ENCODE assay signal across 14 mouse cellular contexts in the genomic region with DNA sequence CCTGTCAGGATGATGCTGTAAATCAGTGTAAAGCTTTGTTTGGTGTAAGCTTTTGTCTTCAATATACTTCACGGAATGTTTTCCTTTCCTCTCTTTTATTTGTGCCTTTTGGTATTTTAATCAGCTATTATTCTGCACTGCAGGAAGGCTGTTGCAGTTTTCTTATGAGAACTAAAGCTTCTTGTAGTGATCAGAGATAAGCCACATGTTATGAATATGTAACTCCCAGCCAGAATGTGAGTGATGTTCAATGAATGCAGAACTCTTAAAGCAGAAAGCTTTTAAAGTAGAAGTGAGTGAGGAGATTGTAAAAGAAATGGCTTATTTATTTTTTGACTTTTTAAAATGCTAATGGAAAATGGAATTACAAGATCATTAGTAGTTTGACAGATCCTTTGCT.
"Had no signal": no experiment of that assay in that cellular context is flagged by ENCODE, and none has a peak within 500 bp of the region (broad histone marks: within the 10 kb centered on the region; RNA-seq: fewer than 3 reads in every experiment).

No protein-coding gene starts in this region.

- H3K4me2 ChIP-seq: liver, embryonic 13.5 days; midbrain, embryonic 11.5 days had no signal

- H3K36me3 ChIP-seq: liver, embryonic 13.5 days had no signal

- H3K9me3 ChIP-seq: liver, embryonic 13.5 days had no signal

- H3K4me1 ChIP-seq: liver, embryonic 13.5 days had no signal

- H3K4me3 ChIP-seq: left cerebral cortex, adult 2 months; liver, embryonic 13.5 days had no signal

- H3K9ac ChIP-seq: liver, embryonic 13.5 days had no signal

- H3K27me3 ChIP-seq: liver, embryonic 13.5 days had no signal

- H3K27ac ChIP-seq: left cerebral cortex, adult 2 months; liver, embryonic 13.5 days; stomach, postnatal 0 days had no signal

- DNase-seq: kidney, postnatal 10 days; kidney, postnatal 36 days; layer of hippocampus, postnatal 36 days; liver, embryonic 13.5 days; lung, adult 2 months; lung, postnatal 14 days; lung, postnatal 4 days; midbrain, embryonic 14.5 days; thymus, adult 2 months; thymus, postnatal 14 days; thymus, postnatal 4 days had no signal
